Mouse (Mus musculus) heart, embryonic 13.5 days (tissue): ENCODE results near the gene Ankrd11. TPM values are rescaled to one million over a fixed set of nuclear protein-coding genes. Genes with fewer than 3 reads are reported as not detected.

Experiments
- ATAC-seq: fragments of 200-750 bp; cut with Nextera tagmentation; 2 replicates; pipeline ENCODE4 v1.8.0; 2017; ENCODE audit warnings: moderate TSS enrichment; ENCODE audit not compliant: insufficient number of reproducible peaks, low FRiP score, low TSS enrichment; ENCODE audit errors: extremely low read depth
- H3K27ac ChIP-seq: fragments of 300-500 bp; sonication (generic); replicated peaks from 2 replicates; pipeline ENCODE4 v1.5.1; 2015; ENCODE audit warnings: moderate library complexity, mild to moderate bottlenecking, inconsistent platforms
- H3K27me3 ChIP-seq: fragments of 300-500 bp; sonication (generic); replicated peaks from 2 replicates; pipeline ENCODE4 v1.6.1; 2015; ENCODE audit warnings: mild to moderate bottlenecking, inconsistent platforms
- H3K36me3 ChIP-seq: fragments of 300-500 bp; sonication (generic); 2 replicates; pipeline ENCODE4 v1.6.1; 2015; ENCODE audit warnings: mild to moderate bottlenecking, inconsistent platforms
- H3K4me1 ChIP-seq: fragments of 300-500 bp; sonication (generic); 2 replicates; pipeline ENCODE4 v1.6.1; 2015; ENCODE audit warnings: inconsistent platforms
- H3K4me2 ChIP-seq: fragments of 300-500 bp; sonication (generic); 2 replicates; pipeline ENCODE4 v1.6.1; 2015; ENCODE audit warnings: inconsistent platforms, mild to moderate bottlenecking, moderate library complexity
- H3K4me3 ChIP-seq: fragments of 300-500 bp; sonication (generic); 2 replicates; pipeline ENCODE4 v1.5.1; 2015; ENCODE audit warnings: moderate library complexity, mild to moderate bottlenecking, inconsistent platforms
- H3K9ac ChIP-seq: fragments of 300-500 bp; sonication (generic); 2 replicates; pipeline ENCODE4 v1.6.1; 2015; ENCODE audit warnings: inconsistent platforms, mild to moderate bottlenecking, moderate library complexity
- H3K9me3 ChIP-seq: fragments of 300-500 bp; sonication (generic); 2 replicates; pipeline ENCODE4 v1.6.1; 2016; ENCODE audit warnings: inconsistent platforms
- WGBS: fragments of 180-500 bp; shearing (Covaris S2); methylation state at CpG from one replicate; pipeline ENCODE4 v1.1.7; 2015; ENCODE audit warnings: mixed read lengths; 5-methylcytosine and 5-hydroxymethylcytosine counted together
- polyA plus RNA-seq: library from polyadenylated mRNA; unstranded; fragments of >200 nt; fragmentation: Nextera tagmentation; extraction: Ambion mirVana; gene quantifications from 2 replicates; pipeline ENCODE4 v1.2.1, GENCODE M21; 2015

The Ankrd11 gene
- polyA plus RNA-seq, 1 experiment from 2014 or later, result 18.8 TPM

GRCm38 (mm10) chr8:122905346-122905745 is 136.7 kb downstream of the Ankrd11 start:
- 87% methylated on average over 4 of the region's 4 CpGs for WGBS
- no peak overlapping the region for H3K9ac ChIP-seq
- ATAC-seq, result no peak

GRCm38 (mm10) chr8:122904496-122904895 is 137.6 kb downstream of the Ankrd11 start:
- no peak overlapping the region for H3K27ac ChIP-seq
- no peaks in the 10 kb centered on the region for H3K27me3 ChIP-seq
- WGBS, result 96% methylated on average over 11 of the region's 11 CpGs
- H3K4me2 ChIP-seq, result no peak overlapping the region
- H3K36me3 ChIP-seq, result peaks cover 36% of the 10 kb centered on the region
- no peaks in the 10 kb centered on the region for H3K9me3 ChIP-seq
- no peak overlapping the region for H3K9ac ChIP-seq
- no peak overlapping the region for H3K4me3 ChIP-seq
- peaks cover 49% of the 10 kb centered on the region for H3K4me1 ChIP-seq
- no peak for ATAC-seq

More at GRCm38 (mm10) chr8:122905346-122905745, 136.7 kb downstream of the Ankrd11 start:
- Histone ChIP-seq H3K4me3 (no peak overlapping the region), H3K9me3 (no peaks in the 10 kb centered on the region), H3K36me3 (peaks cover 28% of the 10 kb centered on the region), H3K4me1 (peaks cover 44% of the 10 kb centered on the region), H3K27me3 (no peaks in the 10 kb centered on the region), H3K4me2 (no peak overlapping the region), H3K27ac (no peak overlapping the region)

- peaks cover 42% of the 10 kb centered on the region for H3K36me3 ChIP-seq
- 87% methylated on average over 5 of the region's 5 CpGs for WGBS
- peaks cover 64% of the 10 kb centered on the region for H3K4me1 ChIP-seq
- H3K9me3 ChIP-seq, result no peaks in the 10 kb centered on the region
- H3K27ac ChIP-seq, result no peak overlapping the region
- no peak for ATAC-seq
- H3K27me3 ChIP-seq, result no peaks in the 10 kb centered on the region
- H3K9ac ChIP-seq, result no peak overlapping the region
- no peak overlapping the region for H3K4me2 ChIP-seq
- no peak overlapping the region for H3K4me3 ChIP-seq
Observed at GRCm38 (mm10) chr8:122903002-122903401, 139.1 kb downstream of the Ankrd11 start.

GRCm38 (mm10) chr8:122902581-122902980 is 139.5 kb downstream of the Ankrd11 start:
- peaks cover 42% of the 10 kb centered on the region for H3K36me3 ChIP-seq
- 67% methylated on average over 3 of the region's 3 CpGs for WGBS
- no peaks in the 10 kb centered on the region for H3K9me3 ChIP-seq
- H3K4me1 ChIP-seq, result peaks cover 66% of the 10 kb centered on the region
- no peak overlapping the region for H3K4me2 ChIP-seq
- no peaks in the 10 kb centered on the region for H3K27me3 ChIP-seq
- no peak for ATAC-seq
- no peak overlapping the region for H3K27ac ChIP-seq
- H3K4me3 ChIP-seq, result no peak overlapping the region
- no peak overlapping the region for H3K9ac ChIP-seq

- peaks cover 67% of the 10 kb centered on the region for H3K4me1 ChIP-seq
- no peak overlapping the region for H3K4me3 ChIP-seq
- H3K27ac ChIP-seq, result no peak overlapping the region
- H3K27me3 ChIP-seq, result no peaks in the 10 kb centered on the region
- WGBS, result 75% methylated on average over 8 of the region's 8 CpGs
- H3K9me3 ChIP-seq, result no peaks in the 10 kb centered on the region
- peaks cover 42% of the 10 kb centered on the region for H3K36me3 ChIP-seq
- H3K9ac ChIP-seq, result no peak overlapping the region
- H3K4me2 ChIP-seq, result no peak overlapping the region
- no peak for ATAC-seq
Observed at GRCm38 (mm10) chr8:122901892-122902515, 140.1 kb downstream of the Ankrd11 start.

- 91% methylated on average over 7 of the region's 7 CpGs for WGBS
- H3K4me2 ChIP-seq, result no peak overlapping the region
- peaks cover 61% of the 10 kb centered on the region for H3K4me1 ChIP-seq
- H3K27me3 ChIP-seq, result no peaks in the 10 kb centered on the region
- H3K36me3 ChIP-seq, result peaks cover 44% of the 10 kb centered on the region
- no peak overlapping the region for H3K27ac ChIP-seq
- no peak for ATAC-seq
- H3K4me3 ChIP-seq, result no peak overlapping the region
- H3K9ac ChIP-seq, result no peak overlapping the region
- no peaks in the 10 kb centered on the region for H3K9me3 ChIP-seq
Observed at GRCm38 (mm10) chr8:122901476-122901875, 140.6 kb downstream of the Ankrd11 start.

GRCm38 (mm10) chr8:122899085-122899484 is 143.0 kb downstream of the Ankrd11 start:
- WGBS, result 43% methylated on average over 5 of the region's 5 CpGs
- Histone ChIP-seq H3K27me3 (no peaks in the 10 kb centered on the region), H3K36me3 (peaks cover 68% of the 10 kb centered on the region), H3K27ac (no peak overlapping the region), H3K9me3 (no peaks in the 10 kb centered on the region), H3K4me2 (no peak overlapping the region), H3K4me3 (no peak overlapping the region), H3K4me1 (peaks cover 53% of the 10 kb centered on the region), H3K9ac (no peak overlapping the region)
- ATAC-seq, result no peak

GRCm38 (mm10) chr8:122898473-122898872 is 143.6 kb downstream of the Ankrd11 start:
- H3K36me3 ChIP-seq, result peaks cover 74% of the 10 kb centered on the region
- no peak overlapping the region for H3K4me2 ChIP-seq
- H3K4me3 ChIP-seq, result no peak overlapping the region
- no peak overlapping the region for H3K27ac ChIP-seq
- peak overlapping the region; percentile 10; the same call in 1 of the 2 replicates for H3K9ac ChIP-seq
- ATAC-seq, result no peak
- WGBS, result 91% methylated on average over 12 of the region's 12 CpGs
- peaks cover 49% of the 10 kb centered on the region for H3K4me1 ChIP-seq
- no peaks in the 10 kb centered on the region for H3K9me3 ChIP-seq
- no peaks in the 10 kb centered on the region for H3K27me3 ChIP-seq

- ATAC-seq, result no peak
- Histone ChIP-seq H3K4me3 (no peak overlapping the region), H3K27ac (no peak overlapping the region), H3K9ac (no peak overlapping the region), H3K36me3 (peaks cover 79% of the 10 kb centered on the region), H3K9me3 (no peaks in the 10 kb centered on the region), H3K27me3 (no peaks in the 10 kb centered on the region), H3K4me1 (peaks cover 48% of the 10 kb centered on the region), H3K4me2 (no peak overlapping the region)
- 49% methylated on average over 4 of the region's 4 CpGs for WGBS
Observed at GRCm38 (mm10) chr8:122898018-122898417, 144.1 kb downstream of the Ankrd11 start.

GRCm38 (mm10) chr8:122897200-122897599 is 144.9 kb downstream of the Ankrd11 start:
- Histone ChIP-seq H3K4me2 (no peak overlapping the region), H3K9me3 (no peaks in the 10 kb centered on the region), H3K4me1 (peaks cover 39% of the 10 kb centered on the region), H3K36me3 (peaks cover 87% of the 10 kb centered on the region), H3K27ac (no peak overlapping the region), H3K9ac (no peak overlapping the region), H3K4me3 (no peak overlapping the region), H3K27me3 (no peaks in the 10 kb centered on the region)
- ATAC-seq, result no peak
- WGBS, result 76% methylated on average over 8 of the region's 8 CpGs

GRCm38 (mm10) chr8:122896317-122896716 is 145.8 kb downstream of the Ankrd11 start:
- Histone ChIP-seq H3K9me3 (no peaks in the 10 kb centered on the region), H3K9ac (no peak overlapping the region), H3K36me3 (peaks cover 91% of the 10 kb centered on the region), H3K27me3 (no peaks in the 10 kb centered on the region), H3K4me2 (no peak overlapping the region), H3K4me3 (no peak overlapping the region), H3K4me1 (peaks cover 33% of the 10 kb centered on the region), H3K27ac (no peak overlapping the region)
- WGBS, result 89% methylated on average over 11 of the region's 11 CpGs
- ATAC-seq, result no peak

- H3K4me1 ChIP-seq, result peaks cover 10% of the 10 kb centered on the region
- WGBS, result 84% methylated on average over 12 of the region's 12 CpGs
- no peak overlapping the region for H3K9ac ChIP-seq
- H3K36me3 ChIP-seq, result peaks cover 99% of the 10 kb centered on the region
- no peaks in the 10 kb centered on the region for H3K27me3 ChIP-seq
- H3K27ac ChIP-seq, result no peak overlapping the region
- H3K9me3 ChIP-seq, result no peaks in the 10 kb centered on the region
- ATAC-seq, result no peak
- H3K4me3 ChIP-seq, result no peak overlapping the region
- no peak overlapping the region for H3K4me2 ChIP-seq
Observed at GRCm38 (mm10) chr8:122893451-122893850, 148.6 kb downstream of the Ankrd11 start.
